Mouse (Mus musculus): ENCODE results near the gene Scly. TPM values are rescaled to one million over a fixed set of nuclear protein-coding genes. Genes with fewer than 3 reads are reported as not detected.

The Scly gene
- polyA plus RNA-seq (2012; rRNA removed) = 20.9 and 30.2 TPM in 2 replicates

DNA sequence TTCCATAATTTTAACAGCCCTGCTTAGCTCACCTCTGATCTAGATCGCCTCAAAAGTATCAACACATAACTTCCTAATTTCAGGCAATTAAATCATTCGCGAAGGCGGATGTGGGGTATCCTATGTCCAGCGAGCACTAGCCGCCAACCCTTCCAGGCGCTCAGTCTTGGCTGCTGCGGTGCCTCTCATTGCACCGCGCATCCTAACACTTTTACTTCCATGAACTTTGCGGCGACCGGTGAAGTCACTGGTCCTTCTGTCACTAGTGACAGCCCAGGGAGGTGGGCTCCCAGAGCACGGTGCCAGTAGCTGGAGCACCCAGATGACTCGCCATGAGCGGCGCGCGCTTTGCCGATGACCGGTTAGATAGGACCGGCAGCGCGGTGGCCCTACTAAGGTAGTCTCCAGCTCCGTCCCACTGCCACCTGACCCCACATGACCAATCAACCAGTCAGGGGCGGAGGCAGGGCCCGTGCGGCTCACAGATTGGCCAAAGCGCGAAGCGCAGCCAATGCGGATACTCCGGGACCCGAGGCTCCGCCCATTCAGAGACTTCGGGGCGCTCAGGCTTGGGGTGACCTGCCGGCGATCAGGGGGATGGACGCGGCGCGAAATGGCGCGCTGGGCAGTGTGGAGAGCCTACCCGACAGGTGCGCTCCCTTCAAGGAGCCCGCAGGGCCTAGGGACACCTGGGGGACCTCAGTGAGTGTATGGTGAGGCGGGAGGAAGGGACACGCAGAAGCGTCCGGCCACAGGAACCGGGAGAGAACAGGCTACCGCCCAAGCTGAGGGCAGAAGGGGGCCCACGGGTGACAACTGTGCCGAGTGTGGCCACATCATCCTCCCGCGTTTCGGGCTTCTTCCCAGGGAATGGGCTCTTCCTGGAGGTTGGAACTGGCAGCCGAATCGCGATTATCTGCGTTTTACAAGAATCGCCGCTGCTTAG lies at the start of gene Scly:
TSS of gene Scly (plus strand) at position 540 of the 946 bp plus-strand sequence.
- H3K27me3 ChIP-seq (ENCODE audit: control insufficient read depth, insufficient read depth, low read length) = no peaks in the 10 kb centered on the region
- peak within 1 kb of the TSS; percentile 80 for H3K4me3 ChIP-seq (ENCODE audit: low read depth, low read length)
- H3K4me1 ChIP-seq (ENCODE audit: control insufficient read depth, insufficient read depth, insufficient read length, low read length) = peaks cover 4% of the 10 kb centered on the region
- under 1% methylated on average over 64 of the region's 65 CpGs for WGBS
- H3K27ac ChIP-seq (ENCODE audit: insufficient read depth, low read depth, low read length) = peak within 1 kb of the TSS; percentile 74
- peaks cover 6% of the 10 kb centered on the region; the same call in 1 of the 2 replicates for H3K36me3 ChIP-seq (ENCODE audit: control insufficient read depth, insufficient read depth, low read length)
- no peak for TF ChIP-seq CTCF (IDR thresholded peaks at IDR 0.05; ENCODE audit: extremely low read depth, insufficient read length, insufficient replicate concordance, low read depth, low read length)
- TF ChIP-seq POLR2A (IDR thresholded peaks at IDR 0.05; ENCODE audit: low read depth, low read length) = peak; percentile 74

DNA sequence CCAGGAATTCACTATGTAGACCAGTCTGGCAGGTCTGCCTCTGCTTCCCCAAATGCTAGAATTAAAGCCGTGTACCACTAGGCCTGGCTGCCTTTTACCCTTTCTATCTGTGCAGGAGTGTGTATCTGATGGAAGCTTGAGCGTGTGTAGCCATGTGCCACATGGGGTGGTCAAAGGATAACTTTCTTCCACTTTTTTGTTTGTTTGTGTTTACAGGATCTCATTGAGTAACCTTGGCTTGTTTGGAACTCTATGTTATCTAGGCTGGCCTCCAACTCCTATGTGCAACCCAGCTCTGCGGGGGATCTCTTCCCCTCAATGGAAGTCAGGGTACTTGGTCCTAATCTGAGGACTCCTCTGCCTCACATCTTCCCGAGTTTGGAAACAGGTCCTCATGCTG lies 49.2 kb upstream of the Scly start:
- 43% methylated on average over 4 of the region's 4 CpGs for WGBS
- TF ChIP-seq POLR2A (IDR thresholded peaks at IDR 0.05; ENCODE audit: low read depth, low read length) = no peak
- TF ChIP-seq CTCF (IDR thresholded peaks at IDR 0.05; ENCODE audit: extremely low read depth, insufficient read length, insufficient replicate concordance, low read depth, low read length) = no peak
- Histone ChIP-seq H3K27me3 (ENCODE audit: control insufficient read depth, insufficient read depth, low read length) (no peaks in the 10 kb centered on the region), H3K4me3 (ENCODE audit: low read depth, low read length) (no peak overlapping the region), H3K4me1 (ENCODE audit: control insufficient read depth, insufficient read depth, insufficient read length, low read length) (peaks cover 19% of the 10 kb centered on the region; the same call in 1 of the 2 replicates), H3K27ac (ENCODE audit: insufficient read depth, low read depth, low read length) (peak overlapping the region; percentile 61), H3K36me3 (ENCODE audit: control insufficient read depth, insufficient read depth, low read length) (no peaks in the 10 kb centered on the region)

DNA sequence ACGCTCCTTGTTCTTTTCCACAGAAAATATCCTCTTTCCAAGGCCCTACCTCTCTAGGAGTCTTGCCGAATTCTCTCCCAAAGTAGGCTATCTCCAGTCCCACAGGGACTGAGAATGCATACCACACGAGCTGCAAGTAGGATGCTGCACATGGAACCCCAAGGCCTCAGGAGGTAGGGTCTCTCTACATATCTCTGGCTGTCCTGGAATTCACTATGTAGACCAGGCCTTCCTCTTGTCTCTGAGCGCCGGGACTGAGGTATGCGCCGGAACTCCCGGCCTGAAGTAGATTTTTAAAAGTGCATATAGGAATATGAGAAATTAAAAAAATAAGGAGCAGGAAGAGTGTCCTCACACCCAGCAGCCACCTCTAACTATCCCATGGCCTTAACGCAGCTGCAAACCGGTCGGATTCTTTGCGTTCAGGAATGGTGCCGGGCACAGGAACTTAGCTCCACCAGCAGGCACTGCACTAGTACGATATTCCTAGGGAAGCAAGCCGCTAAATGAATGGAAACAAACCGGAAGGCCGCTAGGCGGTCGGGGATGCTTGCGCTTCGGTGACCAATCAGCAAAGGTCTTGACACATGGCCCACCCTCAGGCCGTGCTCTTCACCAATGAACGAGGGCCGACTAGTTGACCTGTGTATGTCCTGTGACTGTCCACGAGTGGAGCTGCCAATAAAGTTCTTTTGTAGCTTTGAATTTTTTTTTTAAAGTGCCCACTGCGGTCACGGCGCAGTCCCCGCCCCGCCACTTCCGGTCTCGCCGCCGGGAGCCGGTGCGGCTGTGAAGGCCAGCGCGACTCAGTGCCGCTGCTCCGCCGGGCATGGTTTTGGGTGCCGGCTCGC lies 48.3 kb upstream of the Scly start, which contains the start of gene Ube2f:
TSS of gene Ube2f (plus strand) at position 741 of the 851 bp plus-strand sequence.
- H3K27ac ChIP-seq (ENCODE audit: insufficient read depth, low read depth, low read length) = peak within 1 kb of the TSS; percentile 67
- TF ChIP-seq CTCF (IDR thresholded peaks at IDR 0.05; ENCODE audit: extremely low read depth, insufficient read length, insufficient replicate concordance, low read depth, low read length) (peak; percentile 52), POLR2A (IDR thresholded peaks at IDR 0.05; ENCODE audit: low read depth, low read length) (peak; percentile 41)

DNA sequence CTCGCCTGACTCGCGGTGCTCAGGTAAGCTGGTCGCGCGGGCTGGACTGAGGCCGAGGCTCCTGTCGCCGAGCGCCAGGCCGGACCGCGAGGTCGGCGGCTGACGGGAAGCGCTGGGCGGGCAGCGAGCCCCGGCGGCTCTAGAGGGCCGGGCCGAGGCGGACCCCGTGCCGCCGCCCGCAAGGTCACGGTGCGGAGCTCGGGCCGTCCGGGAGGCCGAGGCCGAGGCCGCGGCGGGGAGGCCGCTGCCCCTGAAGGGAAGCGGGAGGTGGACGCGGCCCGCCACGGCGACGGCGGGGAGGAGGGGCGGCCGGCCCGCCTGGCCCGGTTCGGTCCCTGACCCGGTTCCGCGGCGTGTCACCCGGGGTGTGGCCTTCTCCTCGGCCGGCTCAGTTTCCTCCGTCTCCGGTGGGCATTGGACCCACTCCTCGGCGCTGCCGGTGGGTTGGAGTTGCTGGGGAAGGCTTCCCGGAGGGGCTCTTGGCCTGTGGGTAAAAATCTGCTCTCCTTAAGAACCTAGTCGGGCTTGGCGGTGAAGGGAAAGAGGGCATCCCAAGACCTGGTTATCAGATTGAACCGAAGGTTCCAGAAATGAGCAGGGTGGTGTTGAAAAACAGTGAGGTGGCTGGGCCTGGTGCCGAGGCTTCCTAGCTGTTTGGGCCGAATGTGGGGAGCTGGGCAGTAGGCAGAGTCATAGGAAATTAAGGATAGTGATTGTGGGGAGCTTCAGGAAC lies 47.6 kb upstream of the Scly start:
- Histone ChIP-seq H3K4me1 (ENCODE audit: control insufficient read depth, insufficient read depth, insufficient read length, low read length) (peaks cover 19% of the 10 kb centered on the region; the same call in 1 of the 2 replicates), H3K27me3 (ENCODE audit: control insufficient read depth, insufficient read depth, low read length) (no peaks in the 10 kb centered on the region), H3K36me3 (ENCODE audit: control insufficient read depth, insufficient read depth, low read length) (0 out of 2 replicates have a peak, but pooled peaks cover 3% of the 10 kb centered on the region), H3K4me3 (ENCODE audit: low read depth, low read length) (peak overlapping the region; percentile 78), H3K27ac (ENCODE audit: insufficient read depth, low read depth, low read length) (peak overlapping the region; percentile 48; the same call in 1 of the 2 replicates)
- under 1% methylated on average over 68 of the region's 70 CpGs for WGBS
- no peak for TF ChIP-seq CTCF (IDR thresholded peaks at IDR 0.05; ENCODE audit: extremely low read depth, insufficient read length, insufficient replicate concordance, low read depth, low read length)
- TF ChIP-seq POLR2A (IDR thresholded peaks at IDR 0.05; ENCODE audit: low read depth, low read length) = no peak

More for the DNA sequence above, 48.3 kb upstream of the Scly start, which contains the start of gene Ube2f:
- Histone ChIP-seq H3K4me1 (ENCODE audit: control insufficient read depth, insufficient read depth, insufficient read length, low read length) (peaks cover 19% of the 10 kb centered on the region; the same call in 1 of the 2 replicates), H3K27me3 (ENCODE audit: control insufficient read depth, insufficient read depth, low read length) (no peaks in the 10 kb centered on the region), H3K36me3 (ENCODE audit: control insufficient read depth, insufficient read depth, low read length) (no peaks in the 10 kb centered on the region), H3K4me3 (ENCODE audit: low read depth, low read length) (peak within 1 kb of the TSS; percentile 78)
- WGBS = 1% methylated on average over 43 of the region's 43 CpGs

DNA sequence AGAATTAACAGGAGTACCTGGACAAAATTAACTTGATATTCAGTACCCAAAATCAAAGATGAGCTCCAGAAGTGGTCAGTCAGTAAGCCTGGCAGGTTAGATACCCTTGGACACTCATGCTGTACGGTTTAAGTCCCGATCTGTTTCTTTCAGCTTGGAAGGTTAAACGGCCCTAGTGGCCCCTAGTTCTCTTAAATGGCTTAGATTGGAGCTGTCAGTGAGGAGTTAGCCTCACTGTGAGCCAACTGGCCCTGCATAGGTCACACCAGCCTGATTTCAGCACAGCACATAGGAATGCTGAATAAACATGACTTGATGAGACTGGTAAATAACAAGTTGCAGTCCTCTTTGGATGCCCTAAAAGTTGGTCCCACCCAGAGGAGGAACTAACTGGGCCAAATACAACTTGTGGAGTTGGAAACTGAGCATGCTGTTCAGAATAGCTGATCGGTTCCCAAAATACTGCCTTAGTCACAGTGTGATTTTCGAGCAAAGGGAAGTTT lies 46.9 kb upstream of the Scly start:
- H3K36me3 ChIP-seq (ENCODE audit: control insufficient read depth, insufficient read depth, low read length) = 0 out of 2 replicates have a peak, but pooled peaks cover 4% of the 10 kb centered on the region
- TF ChIP-seq POLR2A (IDR thresholded peaks at IDR 0.05; ENCODE audit: low read depth, low read length) = no peak
- no peak for TF ChIP-seq CTCF (IDR thresholded peaks at IDR 0.05; ENCODE audit: extremely low read depth, insufficient read length, insufficient replicate concordance, low read depth, low read length)
- H3K4me1 ChIP-seq (ENCODE audit: control insufficient read depth, insufficient read depth, insufficient read length, low read length) = peaks cover 19% of the 10 kb centered on the region; the same call in 1 of the 2 replicates
- WGBS = 32% methylated on average over 5 of the region's 5 CpGs
- H3K4me3 ChIP-seq (ENCODE audit: low read depth, low read length) = peak overlapping the region; percentile 78
- H3K27ac ChIP-seq (ENCODE audit: insufficient read depth, low read depth, low read length) = peak overlapping the region; percentile 48
- no peaks in the 10 kb centered on the region for H3K27me3 ChIP-seq (ENCODE audit: control insufficient read depth, insufficient read depth, low read length)

DNA sequence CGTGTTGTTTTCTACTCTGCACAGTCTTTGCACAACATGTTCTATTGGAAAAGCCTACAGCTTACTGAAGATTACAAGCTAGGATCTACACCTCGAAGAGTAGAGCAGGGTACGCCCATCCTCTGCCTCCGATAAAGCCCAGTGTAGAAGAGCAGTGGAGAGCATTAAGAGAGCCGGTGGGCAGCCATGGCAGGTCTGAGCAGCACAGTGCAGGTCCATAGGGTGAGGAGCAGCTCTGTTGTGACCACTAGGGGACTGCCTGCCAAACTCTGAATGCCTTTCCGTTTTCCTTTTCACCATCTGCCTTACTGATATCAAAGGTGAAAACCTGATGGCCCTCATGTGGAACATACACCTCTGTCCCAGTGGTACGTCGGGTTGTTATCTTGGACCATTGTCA lies 46.2 kb upstream of the Scly start:
- TF ChIP-seq POLR2A (IDR thresholded peaks at IDR 0.05; ENCODE audit: low read depth, low read length) (no peak), CTCF (IDR thresholded peaks at IDR 0.05; ENCODE audit: extremely low read depth, insufficient read length, insufficient replicate concordance, low read depth, low read length) (peak; percentile 55; the same call in 1 of the 2 replicates)

More for the DNA sequence above, 46.2 kb upstream of the Scly start:
- H3K4me1 ChIP-seq (ENCODE audit: control insufficient read depth, insufficient read depth, insufficient read length, low read length) = peaks cover 19% of the 10 kb centered on the region; the same call in 1 of the 2 replicates
- 39% methylated on average over 8 of the region's 8 CpGs for WGBS
- no peaks in the 10 kb centered on the region for H3K27me3 ChIP-seq (ENCODE audit: control insufficient read depth, insufficient read depth, low read length)
- peaks cover 6% of the 10 kb centered on the region; the same call in 1 of the 2 replicates for H3K36me3 ChIP-seq (ENCODE audit: control insufficient read depth, insufficient read depth, low read length)
- H3K4me3 ChIP-seq (ENCODE audit: low read depth, low read length) = no peak overlapping the region
- H3K27ac ChIP-seq (ENCODE audit: insufficient read depth, low read depth, low read length) = no peak overlapping the region

All from small intestine, adult 2 months (tissue).